Mouse (Mus musculus): Measurements from ENCODE around the gene Fam13a.

GRCm38 (mm10) chr6:58896648-58897047, 127.7 kb downstream of the Fam13a start:
- no peak for TF ChIP-seq CTCF (IDR thresholded peaks at IDR 0.05; ENCODE audit: extremely low read depth, insufficient read depth, low read length)
- no peak for TF ChIP-seq POLR2A (IDR thresholded peaks at IDR 0.05; ENCODE audit: extremely low read depth, insufficient read depth, low read length)
